Mouse (Mus musculus): Measurements from ENCODE around the gene Grid1.

DNA sequence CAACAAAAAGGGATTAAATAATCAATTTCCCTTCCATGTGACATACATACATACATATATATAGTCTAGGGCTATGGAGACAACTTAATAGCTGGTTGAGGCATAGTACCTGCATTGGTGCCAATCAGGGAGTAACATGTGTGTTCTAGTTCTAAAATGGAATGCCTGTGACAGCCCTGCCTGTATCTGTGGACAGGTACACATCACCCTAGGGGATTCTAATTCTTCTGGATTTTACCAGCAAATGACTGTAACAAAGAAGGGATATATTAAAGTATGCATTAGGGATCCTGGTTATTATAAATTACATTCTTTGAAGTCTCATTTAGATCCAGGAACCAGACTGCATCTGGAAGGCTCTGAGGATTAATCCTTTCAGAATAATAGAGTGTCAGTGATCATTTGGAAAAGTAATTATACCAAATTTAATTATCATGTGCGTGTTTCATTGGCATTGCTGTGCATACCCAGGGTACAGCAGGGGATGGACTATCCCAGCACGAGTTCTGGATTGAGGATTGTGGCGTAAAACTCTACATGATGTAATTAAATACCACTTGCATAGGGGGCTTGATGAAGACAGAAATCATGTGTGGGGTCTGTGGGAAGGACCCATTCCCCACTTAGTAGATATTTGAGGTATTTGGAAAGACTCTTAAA lies 584.5 kb downstream of the Grid1 start:
- TF ChIP-seq POLR2A (IDR thresholded peaks at IDR 0.05; ENCODE audit: insufficient read length, low read depth), result no peak
- no peak for TF ChIP-seq MAX (IDR thresholded peaks at IDR 0.05; ENCODE audit: low read depth)
- no peak for TF ChIP-seq MYOG (IDR thresholded peaks at IDR 0.05; ENCODE audit: control insufficient read depth in 1 of 3, insufficient read depth in 1 of 3, insufficient read length in 2 of 3, low read depth in 2 of 3)
- TF ChIP-seq POLR2AphosphoS2 (IDR thresholded peaks at IDR 0.05; ENCODE audit: insufficient read length, low read depth), result no peak
- TF ChIP-seq CEBPB (IDR thresholded peaks at IDR 0.05; ENCODE audit: insufficient read depth, poor library complexity, severe bottlenecking), result no peak
- TF ChIP-seq E2F4 (IDR thresholded peaks at IDR 0.05; ENCODE audit: insufficient read depth), result no peak
- TF ChIP-seq USF1 (IDR thresholded peaks at IDR 0.05; ENCODE audit: low read depth), result no peak

Measured in myocyte (in vitro differentiated cells).